Mouse (Mus musculus) MEL (cell line): ENCODE measurements around the gene Pdxk. TPM values are rescaled to one million over a fixed set of nuclear protein-coding genes. Genes with fewer than 3 reads are reported as not detected.

ENCODE experiments used
- DNase-seq: peaks from one replicate; pipeline ENCODE4 v3.0.0; 2011; ENCODE audit warnings: low read depth, low spot score
- H3K27ac ChIP-seq: 2 replicates; pipeline ENCODE4 v1.5.1; 2012; ENCODE audit warnings: low read depth, mild to moderate bottlenecking, control low read depth, low read length, moderate library complexity; ENCODE audit not compliant: control insufficient read depth
- H3K27me3 ChIP-seq, 2 experiments: fragments of 150-350 bp in 1 of 2; sonication (generic) in 1 of 2; 2 replicates each; pipeline ENCODE4 v1.6.1; 2012; ENCODE audit warnings: low read length in 2 of 2, mild to moderate bottlenecking in 2 of 2, improper control_type of control experiment in 1 of 2, moderate library complexity in 1 of 2; ENCODE audit not compliant: insufficient read depth in 2 of 2, control insufficient read depth in 1 of 2
- H3K36me3 ChIP-seq, 2 experiments: 2 replicates each; pipeline ENCODE4 v1.6.1; 2012 to 2014; ENCODE audit warnings: low read length in 2 of 2, improper control_type of control experiment in 1 of 2, inconsistent platforms in 1 of 2, mild to moderate bottlenecking in 1 of 2; ENCODE audit not compliant: insufficient read depth in 2 of 2, control insufficient read depth in 1 of 2
- H3K4me1 ChIP-seq, 2 experiments: fragments of 150-350 bp in 1 of 2; sonication (generic) in 1 of 2; 2 replicates each; pipeline ENCODE4 v1.6.1; 2012; ENCODE audit warnings: low read length in 2 of 2, improper control_type of control experiment in 1 of 2, mild to moderate bottlenecking in 1 of 2; ENCODE audit not compliant: insufficient read depth in 2 of 2, control insufficient read depth in 1 of 2
- H3K4me3 ChIP-seq, 2 experiments: fragments of 150-350 bp in 1 of 2; sonication (generic) in 1 of 2; 2 replicates each; pipeline ENCODE4 v1.5.1; 2012; ENCODE audit warnings: low read depth in 2 of 2, low read length in 2 of 2, mild to moderate bottlenecking in 2 of 2, moderate library complexity in 2 of 2, control low read depth in 1 of 2, improper control_type of control experiment in 1 of 2; ENCODE audit not compliant: control insufficient read depth in 1 of 2, insufficient read depth in 1 of 2
- H3K79me2 ChIP-seq: 2 replicates; pipeline ENCODE4 v1.6.1; 2012; ENCODE audit warnings: mild to moderate bottlenecking, low read length, moderate library complexity; ENCODE audit not compliant: control insufficient read depth, poor library complexity, insufficient read depth
- H3K9ac ChIP-seq: 2 replicates; pipeline ENCODE4 v1.6.1; 2012; ENCODE audit warnings: low read depth, mild to moderate bottlenecking, control low read depth, low read length, moderate library complexity; ENCODE audit not compliant: control insufficient read depth, poor library complexity, severe bottlenecking
- H3K9me3 ChIP-seq: fragments of 150-350 bp; sonication (generic); replicated peaks from 2 replicates; pipeline ENCODE4 v1.6.1; 2012; ENCODE audit warnings: mild to moderate bottlenecking, low read length, improper control_type of control experiment, moderate library complexity; ENCODE audit not compliant: insufficient read depth
- BHLHE40 ChIP-seq: IDR thresholded peaks from 2 replicates; pipeline ENCODE4 v1.6.1; 2012; ENCODE audit warnings: low read depth, mild to moderate bottlenecking, inconsistent platforms, low read length, improper control_type of control experiment, borderline replicate concordance
- CHD1 ChIP-seq: IDR thresholded peaks from 2 replicates; pipeline ENCODE4 v1.6.1; 2012; ENCODE audit warnings: low read depth, mild to moderate bottlenecking, inconsistent platforms, low read length, improper control_type of control experiment
- CHD2 ChIP-seq: IDR thresholded peaks from 2 replicates; pipeline ENCODE4 v1.6.1; 2011; ENCODE audit warnings: low read length, improper control_type of control experiment
- CTCF ChIP-seq, 3 experiments: IDR thresholded peaks in 2 of 3; conservative IDR thresholded peaks in 1 of 3; 2 replicates each; pipeline ENCODE4 v1.5.1; 2011 to 2012; ENCODE audit warnings: low read length in 3 of 3, low read depth in 2 of 3, mild to moderate bottlenecking in 2 of 3, improper control_type of control experiment in 1 of 3, inconsistent platforms in 1 of 3, mixed read lengths in 1 of 3, moderate library complexity in 1 of 3; ENCODE audit not compliant: control insufficient read depth in 1 of 3, insufficient read depth in 1 of 3, poor library complexity in 1 of 3, severe bottlenecking in 1 of 3
- E2F4 ChIP-seq: IDR thresholded peaks from 2 replicates; pipeline ENCODE4 v1.6.1; 2011; ENCODE audit warnings: low read depth, low read length, improper control_type of control experiment, borderline replicate concordance
- ELF1 ChIP-seq: IDR thresholded peaks from 2 replicates; pipeline ENCODE4 v1.6.1; 2014; ENCODE audit warnings: low read depth, mild to moderate bottlenecking, inconsistent platforms, low read length, improper control_type of control experiment, moderate library complexity
- EP300 ChIP-seq, 2 experiments: IDR thresholded peaks; 2 replicates each; pipeline ENCODE4 v1.6.1; 2011; ENCODE audit warnings: improper control_type of control experiment in 2 of 2, low read length in 2 of 2, low read depth in 1 of 2, mild to moderate bottlenecking in 1 of 2
- ETS1 ChIP-seq: IDR thresholded peaks from 2 replicates; pipeline ENCODE4 v1.6.1; 2012; ENCODE audit warnings: low read depth, mild to moderate bottlenecking, inconsistent platforms, low read length, improper control_type of control experiment, moderate library complexity
- GABPA ChIP-seq: IDR thresholded peaks from 2 replicates; pipeline ENCODE4 v1.6.1; 2012; ENCODE audit warnings: low read depth, mild to moderate bottlenecking, inconsistent platforms, low read length, improper control_type of control experiment, moderate library complexity
- GATA1 ChIP-seq: IDR thresholded peaks from 2 replicates; pipeline ENCODE4 v1.6.1; 2011; ENCODE audit warnings: low read depth, low read length, improper control_type of control experiment
- HCFC1 ChIP-seq: IDR thresholded peaks from 2 replicates; pipeline ENCODE4 v1.6.1; 2012; ENCODE audit warnings: low read depth, mild to moderate bottlenecking, inconsistent platforms, low read length, improper control_type of control experiment, moderate library complexity
- JUND ChIP-seq: IDR thresholded peaks from 2 replicates; pipeline ENCODE4 v1.6.1; 2011; ENCODE audit warnings: low read depth, mild to moderate bottlenecking, improper control_type of control experiment, low read length
- MAFK ChIP-seq: IDR thresholded peaks from 2 replicates; pipeline ENCODE4 v1.6.1; 2011; ENCODE audit warnings: low read depth, mild to moderate bottlenecking, low read length, improper control_type of control experiment, borderline replicate concordance
- MAX ChIP-seq: IDR thresholded peaks from 2 replicates; pipeline ENCODE4 v1.6.1; 2011; ENCODE audit warnings: low read length, improper control_type of control experiment
- MAZ ChIP-seq: IDR thresholded peaks from 2 replicates; pipeline ENCODE4 v1.6.1; 2012; ENCODE audit warnings: low read depth, mild to moderate bottlenecking, inconsistent platforms, low read length, improper control_type of control experiment
- MXI1 ChIP-seq: IDR thresholded peaks from 2 replicates; pipeline ENCODE4 v1.6.1; 2011; ENCODE audit warnings: mild to moderate bottlenecking, low read depth, low read length, improper control_type of control experiment
- MYB ChIP-seq: IDR thresholded peaks from 2 replicates; pipeline ENCODE4 v1.6.1; 2011; ENCODE audit warnings: mild to moderate bottlenecking, low read depth, low read length, improper control_type of control experiment
- NRF1 ChIP-seq: IDR thresholded peaks from 2 replicates; pipeline ENCODE4 v1.6.1; 2014; ENCODE audit warnings: low read depth, mild to moderate bottlenecking, inconsistent platforms, low read length, improper control_type of control experiment, moderate library complexity; ENCODE audit not compliant: poor library complexity, insufficient read depth, severe bottlenecking
- POLR2A ChIP-seq, 2 experiments: IDR thresholded peaks; 2 replicates each; pipeline ENCODE4 v1.6.1; 2011 to 2012; ENCODE audit warnings: low read length in 2 of 2, mild to moderate bottlenecking in 2 of 2, control low read depth in 1 of 2, improper control_type of control experiment in 1 of 2, low read depth in 1 of 2, moderate library complexity in 1 of 2; ENCODE audit not compliant: control insufficient read depth in 1 of 2, insufficient read depth in 1 of 2, poor library complexity in 1 of 2
- POLR2AphosphoS2 ChIP-seq: IDR thresholded peaks from 2 replicates; pipeline ENCODE4 v1.6.1; 2011; ENCODE audit warnings: low read length, improper control_type of control experiment
- POLR2AphosphoS5 ChIP-seq: IDR thresholded peaks from 2 replicates; pipeline ENCODE4 v1.6.1; 2012; ENCODE audit warnings: low read depth, borderline replicate concordance, mild to moderate bottlenecking, inconsistent platforms, low read length, moderate library complexity, mixed read lengths
- RAD21 ChIP-seq: IDR thresholded peaks from 2 replicates; pipeline ENCODE4 v1.6.1; 2011; ENCODE audit warnings: mild to moderate bottlenecking, low read depth, low read length, improper control_type of control experiment
- RCOR1 ChIP-seq: IDR thresholded peaks from 2 replicates; pipeline ENCODE4 v1.6.1; 2012; ENCODE audit warnings: low read depth, mild to moderate bottlenecking, inconsistent platforms, low read length, improper control_type of control experiment
- SIN3A ChIP-seq: IDR thresholded peaks from 2 replicates; pipeline ENCODE4 v1.6.1; 2012; ENCODE audit warnings: low read length, improper control_type of control experiment, inconsistent platforms
- SMC3 ChIP-seq: IDR thresholded peaks from 2 replicates; pipeline ENCODE4 v1.6.1; 2011; ENCODE audit warnings: low read depth, low read length, improper control_type of control experiment
- TAL1 ChIP-seq: IDR thresholded peaks from 2 replicates; pipeline ENCODE4 v1.6.1; 2012; ENCODE audit warnings: mild to moderate bottlenecking, inconsistent platforms, low read length, moderate library complexity, mixed read lengths
- TBP ChIP-seq: IDR thresholded peaks from 2 replicates; pipeline ENCODE4 v1.8.0; 2011; ENCODE audit warnings: low read depth, low read length, improper control_type of control experiment
- TCF12 ChIP-seq: IDR thresholded peaks from 2 replicates; pipeline ENCODE4 v1.6.1; 2014; ENCODE audit warnings: low read depth, mild to moderate bottlenecking, inconsistent platforms, low read length, improper control_type of control experiment, moderate library complexity
- UBTF ChIP-seq: IDR thresholded peaks from 2 replicates; pipeline ENCODE4 v1.6.1; 2012; ENCODE audit warnings: low read depth, mild to moderate bottlenecking, inconsistent platforms, low read length, improper control_type of control experiment, moderate library complexity, borderline replicate concordance; ENCODE audit not compliant: insufficient read depth
- USF1 ChIP-seq: IDR thresholded peaks from 2 replicates; pipeline ENCODE4 v1.6.1; 2014; ENCODE audit warnings: low read depth, mild to moderate bottlenecking, inconsistent platforms, low read length, improper control_type of control experiment, moderate library complexity
- USF2 ChIP-seq, 2 experiments: IDR thresholded peaks; 2 replicates each; pipeline ENCODE4 v1.6.1; 2011 to 2012; ENCODE audit warnings: improper control_type of control experiment in 2 of 2, low read length in 2 of 2, borderline replicate concordance in 1 of 2, inconsistent platforms in 1 of 2, low read depth in 1 of 2, mild to moderate bottlenecking in 1 of 2; ENCODE audit not compliant: insufficient read depth in 1 of 2
- ZMIZ1 ChIP-seq: IDR thresholded peaks from 2 replicates; pipeline ENCODE4 v1.6.1; 2012; ENCODE audit warnings: low read depth, mild to moderate bottlenecking, inconsistent platforms, low read length, improper control_type of control experiment, moderate library complexity
- ZNF384 ChIP-seq: IDR thresholded peaks from 2 replicates; pipeline ENCODE4 v1.6.1; 2012; ENCODE audit warnings: low read depth, mild to moderate bottlenecking, inconsistent platforms, low read length, improper control_type of control experiment
- polyA plus RNA-seq, 2 experiments: library from polyadenylated mRNA; stranded (reverse) in 1 of 2; unstranded in 1 of 2; fragments of >175 nt in 1 of 2; fragments of >200 nt in 1 of 2; gene quantifications; 2 replicates each; pipeline versions ENCODE4 v1.2.1 to v1.2.4; 2012; ENCODE audit warnings: low replicate concordance in 2 of 2, low read depth in 1 of 2; ENCODE audit not compliant: insufficient read length in 2 of 2, insufficient read depth in 1 of 2, missing spikeins in 1 of 2
- total RNA-seq: library from RNA; depleted of rRNA; stranded (reverse); fragments of 300-350 nt; gene quantifications from 2 replicates; pipeline ENCODE4 v1.2.3, GENCODE M21; 2012

Pdxk gene
- total and polyA plus RNA-seq, 3 experiments = 28.7 to 29.3 TPM; not detected in 1

DNA sequence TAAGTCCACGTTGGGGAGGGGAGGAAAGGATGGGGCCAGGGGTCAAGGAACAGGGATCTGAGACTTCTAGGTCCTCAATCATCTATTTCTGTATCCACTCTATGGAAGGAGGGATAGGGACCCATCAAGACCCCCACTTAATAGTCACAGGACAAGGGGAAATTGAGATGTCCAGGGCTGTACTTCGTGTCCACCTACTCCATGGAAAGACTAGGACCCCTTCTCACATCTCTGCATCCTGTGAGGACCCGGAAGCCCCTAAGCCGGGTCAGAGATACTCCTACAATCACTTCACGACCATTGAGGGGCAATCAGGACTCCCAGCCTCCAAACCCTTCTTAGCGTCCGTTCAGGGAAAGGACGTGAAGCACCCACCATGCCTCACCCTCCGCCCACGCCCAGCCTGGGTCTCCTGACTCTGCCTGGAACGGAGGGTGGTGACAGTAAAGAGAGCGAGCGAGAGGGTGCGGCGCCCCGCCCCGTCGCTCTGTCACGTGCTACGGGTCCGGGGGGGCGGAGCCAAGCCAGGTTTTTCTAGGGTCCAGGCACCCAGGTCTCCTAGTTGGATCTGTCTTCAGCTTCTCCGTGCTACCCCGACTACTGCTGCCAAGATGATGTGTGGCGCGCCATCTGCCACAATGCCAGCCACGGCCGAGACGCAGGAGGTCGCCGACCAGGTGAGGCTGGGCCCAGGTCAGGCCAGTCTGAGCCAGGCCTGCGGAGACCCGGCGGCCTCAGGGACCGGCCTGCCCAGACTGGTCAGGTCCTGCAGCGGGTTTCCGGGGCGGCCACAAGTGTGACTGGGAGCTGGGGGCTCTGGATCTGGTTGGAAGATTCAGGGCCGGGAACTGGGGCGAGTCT is 39.4 kb downstream of the Pdxk start, which contains the start of gene Cstb (continued):
- TF ChIP-seq POLR2AphosphoS2 = peak; percentile 73; the same call in 1 of the 2 replicates

DNA sequence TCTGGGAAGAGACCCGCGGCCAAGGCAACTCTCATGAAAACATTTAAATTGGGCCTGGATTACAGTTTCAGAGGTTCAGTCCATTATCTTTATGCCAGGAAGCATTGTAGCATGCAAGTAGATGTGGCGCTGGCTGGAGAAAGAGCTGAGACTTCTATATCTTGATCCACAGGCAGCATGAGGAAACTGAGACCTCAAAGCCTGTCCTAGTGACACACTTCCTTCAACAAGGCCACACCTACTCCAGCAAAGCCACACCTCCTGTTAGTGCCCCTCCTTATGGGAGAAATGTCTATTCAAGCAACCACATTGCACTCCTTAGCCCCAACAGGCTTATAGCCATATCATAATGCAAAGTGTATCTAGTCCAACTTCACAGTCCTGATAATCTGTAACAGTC is 42.2 kb downstream of the Pdxk start:
- Histone ChIP-seq H3K4me1 (peaks cover 0 to 9% of the 10 kb centered on the region in 2 experiments; a peak in 3 of 4 replicates), H3K9ac (peak overlapping the region; percentile 15), H3K27me3 (0 out of 4 replicates have a peak, but pooled peaks cover 0 to 1% of the 10 kb centered on the region in 2 experiments), H3K36me3 (peaks cover 0 to 3% of the 10 kb centered on the region in 2 experiments; a peak in 1 of 4 replicates), H3K4me3 (peak overlapping the region; percentile 10 to 49; a peak in 3 of 4 replicates), H3K27ac (peak overlapping the region; percentile 22), H3K9me3 (no peaks in the 10 kb centered on the region), H3K79me2 (peaks cover 5% of the 10 kb centered on the region)
- peak; percentile 91 for DNase-seq
- TF ChIP-seq POLR2A (IDR thresholded peaks at IDR 0.05; ENCODE audit: control insufficient read depth in 1 of 2, insufficient read depth in 1 of 2, low read depth in 1 of 2, low read length in 2 of 2, poor library complexity in 1 of 2) = peak in 1 of 2 experiments; percentile 80; a peak in 2 of 4 replicates
- TF ChIP-seq ETS1 = no peak
- no peak for TF ChIP-seq USF1
- peak; percentile 74 for TF ChIP-seq MAX
- no peak for TF ChIP-seq MYB
- no peak for TF ChIP-seq CHD2
- TF ChIP-seq ELF1 = peak; percentile 60; the same call in 1 of the 2 replicates
- TF ChIP-seq ZNF384 = no peak
- TF ChIP-seq USF2 (IDR thresholded peaks at IDR 0.05; ENCODE audit: borderline replicate concordance in 1 of 2, insufficient read depth in 1 of 2, low read depth in 1 of 2, low read length in 2 of 2) = no peak
- TF ChIP-seq TAL1 = no peak
- TF ChIP-seq TBP = peak; percentile 65
- TF ChIP-seq NRF1 = no peak
- no peak for TF ChIP-seq POLR2AphosphoS5
- TF ChIP-seq MXI1 = peak; percentile 84
- no peak for TF ChIP-seq MAFK
- no peak for TF ChIP-seq GABPA
- TF ChIP-seq MAZ = no peak
- 0 out of 2 replicates have a peak, but pooled peaks have one; percentile 34 for TF ChIP-seq POLR2AphosphoS2
- no peak for TF ChIP-seq UBTF
- peak; percentile 47; the same call in 1 of the 2 replicates for TF ChIP-seq SIN3A
- TF ChIP-seq RAD21 = no peak
- no peak for TF ChIP-seq RCOR1
- no peak for TF ChIP-seq CTCF (IDR thresholded peaks at IDR 0.05 in 2 of 3, conservative IDR thresholded peaks at IDR 0.05 in 1 of 3; ENCODE audit: control insufficient read depth in 1 of 3, insufficient read depth in 1 of 3, low read depth in 2 of 3, low read length in 3 of 3, poor library complexity in 1 of 3, severe bottlenecking in 1 of 3)
- 0 out of 2 replicates have a peak, but pooled peaks have one; percentile 24 for TF ChIP-seq TCF12
- peak; percentile 67 for TF ChIP-seq ZMIZ1
- TF ChIP-seq HCFC1 = 0 out of 2 replicates have a peak, but pooled peaks have one; percentile 57
- TF ChIP-seq EP300 (IDR thresholded peaks at IDR 0.05; ENCODE audit: low read depth in 1 of 2, low read length in 2 of 2) = no peak
- no peak for TF ChIP-seq JUND
- TF ChIP-seq CHD1 = no peak
- TF ChIP-seq GATA1 = peak; percentile 47
- TF ChIP-seq SMC3 = no peak
- no peak for TF ChIP-seq E2F4
- TF ChIP-seq BHLHE40 = no peak
